Mouse (Mus musculus): ENCODE measurements around the gene Stk24.

The Stk24 gene

GRCm38 (mm10) chr14:121379116-121379826 is 540 bp downstream of the Stk24 start:
- DNase-seq (ENCODE audit: low read depth), result peak; percentile 89

- peak; percentile 84 for DNase-seq (ENCODE audit: low read depth)
These were observed 1.3 kb downstream of the Stk24 start for GRCm38 (mm10) chr14:121378243-121379115.

- DNase-seq (ENCODE audit: low read depth), result no peak
These were observed 3.2 kb downstream of the Stk24 start for GRCm38 (mm10) chr14:121376566-121376965.

- no peak for DNase-seq (ENCODE audit: low read depth)
These were observed 5.9 kb downstream of the Stk24 start for GRCm38 (mm10) chr14:121373901-121374300.

- DNase-seq (ENCODE audit: low read depth), result peak; percentile 62
These were observed 6.8 kb downstream of the Stk24 start for GRCm38 (mm10) chr14:121373020-121373419.

- DNase-seq (ENCODE audit: low read depth), result peak; percentile 74
These were observed 7.6 kb downstream of the Stk24 start for GRCm38 (mm10) chr14:121371911-121372820.

- no peak for DNase-seq (ENCODE audit: low read depth)
These were observed 10.4 kb downstream of the Stk24 start for GRCm38 (mm10) chr14:121369385-121369784.

- DNase-seq (ENCODE audit: low read depth), result peak; percentile 47
These were observed 11.6 kb downstream of the Stk24 start for GRCm38 (mm10) chr14:121368108-121368705.

GRCm38 (mm10) chr14:121365991-121366728 is 13.7 kb downstream of the Stk24 start:
- DNase-seq (ENCODE audit: low read depth), result peak; percentile 92

GRCm38 (mm10) chr14:121365390-121365789 is 14.4 kb downstream of the Stk24 start:
- no peak for DNase-seq (ENCODE audit: low read depth)

GRCm38 (mm10) chr14:121364282-121364681 is 15.5 kb downstream of the Stk24 start:
- DNase-seq (ENCODE audit: low read depth), result no peak

GRCm38 (mm10) chr14:121361319-121362114 is 18.3 kb downstream of the Stk24 start:
- DNase-seq (ENCODE audit: low read depth), result peak; percentile 67

GRCm38 (mm10) chr14:121359850-121360249 is 20.0 kb downstream of the Stk24 start:
- DNase-seq (ENCODE audit: low read depth), result no peak

GRCm38 (mm10) chr14:121359015-121359414 is 20.8 kb downstream of the Stk24 start:
- DNase-seq (ENCODE audit: low read depth), result no peak

GRCm38 (mm10) chr14:121358327-121358726 is 21.5 kb downstream of the Stk24 start:
- DNase-seq (ENCODE audit: low read depth), result no peak

GRCm38 (mm10) chr14:121356336-121356862 is 23.4 kb downstream of the Stk24 start:
- no peak for DNase-seq (ENCODE audit: low read depth)

- DNase-seq (ENCODE audit: low read depth), result no peak
These were observed 24.1 kb downstream of the Stk24 start for GRCm38 (mm10) chr14:121355732-121356131.

GRCm38 (mm10) chr14:121353648-121354377 is 26.0 kb downstream of the Stk24 start:
- peak; percentile 50 for DNase-seq (ENCODE audit: low read depth)

- no peak for DNase-seq (ENCODE audit: low read depth)
These were observed 27.1 kb downstream of the Stk24 start for GRCm38 (mm10) chr14:121352744-121353143.
